Mouse (Mus musculus) spleen, adult 2 months (tissue): ENCODE results near the gene Brd3.

Source experiments
- CTCF ChIP-seq: fragments of 200-500 bp; IDR thresholded peaks from 2 replicates; pipeline ENCODE4 v1.5.1; 2011; ENCODE audit warnings: mild to moderate bottlenecking, inconsistent platforms; ENCODE audit not compliant: insufficient read depth, insufficient read length, insufficient replicate concordance; ENCODE audit errors: extremely low read depth
- POLR2A ChIP-seq: fragments of 200-500 bp; IDR thresholded peaks from 2 replicates; pipeline ENCODE4 v1.6.1; 2011; ENCODE audit warnings: low read depth, low read length, inconsistent platforms

GRCm38 (mm10) chr2:27462901-27463300 lies 44.6 kb downstream of the Brd3 start:
- TF ChIP-seq CTCF (no peak), POLR2A (no peak)
